Mouse (Mus musculus): ENCODE measurements around the gene Cnot6l. TPM values are rescaled to one million over a fixed set of nuclear protein-coding genes. Genes with fewer than 3 reads are reported as not detected.

The Cnot6l gene
- 29.5 and 30.6 TPM in 2 replicates for polyA plus RNA-seq (2015; fragmentation: Nextera tagmentation; extraction: Ambion mirVana)

DNA sequence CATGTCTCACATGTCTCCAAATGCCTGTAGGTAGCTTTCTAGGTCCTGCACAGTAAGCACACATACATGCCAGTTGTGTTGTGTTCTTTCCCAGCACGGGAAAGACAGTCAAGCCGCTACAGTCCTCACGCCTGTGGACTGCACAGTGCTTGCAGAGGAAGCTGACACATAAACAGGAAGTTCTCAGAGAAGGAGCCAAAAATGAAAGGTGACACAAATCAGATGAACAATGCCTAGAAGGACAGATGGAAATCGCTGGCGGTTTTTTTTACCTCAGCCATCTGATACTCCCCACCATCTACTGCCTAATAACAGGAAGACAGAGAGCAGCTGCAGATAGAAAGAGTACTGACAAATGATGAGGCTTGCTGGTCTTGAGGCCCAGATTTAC, at the start of gene Cnot6l:
TSS of gene Cnot6l (minus strand) at position 151 of the 391 bp plus-strand sequence.
- DNase-seq (ENCODE audit: low spot score) (peak; percentile 75), ATAC-seq (peak; percentile 37)
- H3K27ac ChIP-seq (ENCODE audit: low read length) = peak within 1 kb of the TSS; percentile 99
- H3K27me3 ChIP-seq (replicated peaks; ENCODE audit: insufficient read depth, low read length) = no peaks in the 10 kb centered on the region
- H3K9ac ChIP-seq (replicated peaks; ENCODE audit: low read depth) = peak within 1 kb of the TSS; percentile 57; the same call in 1 of the 2 replicates
- 18% methylated on average over 5 of the region's 5 CpGs for WGBS
- TF ChIP-seq EP300 (IDR thresholded peaks at IDR 0.05) (peak; percentile 95), CTCF (IDR thresholded peaks at IDR 0.05) (no peak)
- peak within 1 kb of the TSS; percentile 100 for H3K4me3 ChIP-seq (ENCODE audit: low read depth, low read length)
- H3K4me1 ChIP-seq (ENCODE audit: insufficient read depth, low read depth, low read length) = peaks cover 2% of the 10 kb centered on the region; the same call in 1 of the 2 replicates
- H3K9me3 ChIP-seq (ENCODE audit: low read length) = no peaks in the 10 kb centered on the region
- H3K36me3 ChIP-seq (ENCODE audit: insufficient read depth, low read length) = no peaks in the 10 kb centered on the region
- peak within 1 kb of the TSS; percentile 89 for H3K4me2 ChIP-seq (replicated peaks; ENCODE audit: low read depth, low read length)

DNA sequence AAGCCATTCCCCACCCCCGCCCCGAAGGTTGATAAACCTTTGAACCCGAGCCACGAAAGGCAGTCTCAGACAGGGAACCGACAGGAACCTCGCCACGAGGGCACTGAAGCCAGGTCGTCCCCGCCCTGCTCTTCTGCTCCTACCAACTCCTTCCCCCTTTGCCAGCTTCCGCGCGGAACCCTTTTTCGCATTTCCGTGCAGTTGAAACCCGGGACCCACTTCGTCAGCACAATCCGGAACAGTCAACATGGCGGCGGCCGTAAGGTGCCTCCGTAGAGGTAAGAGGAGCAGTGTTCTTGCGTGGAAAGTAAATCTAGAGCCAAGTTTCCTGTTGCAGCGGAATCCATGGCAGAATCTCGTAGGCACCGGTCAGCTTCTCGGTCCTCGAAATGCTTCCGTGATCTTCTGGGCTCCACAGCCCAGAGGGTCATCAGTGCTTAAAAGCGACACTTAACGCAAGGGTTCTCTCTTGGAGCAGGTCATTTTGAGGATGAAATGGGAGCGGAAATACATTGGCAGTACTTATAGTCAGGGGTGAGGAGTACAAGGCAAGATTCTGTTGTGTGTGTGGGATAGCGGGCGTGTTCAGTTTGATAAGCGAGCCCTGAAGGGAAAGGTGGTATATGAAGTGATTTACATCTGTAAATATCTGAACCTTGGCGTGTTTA, 46.1 kb upstream of the Cnot6l start:
- H3K4me1 ChIP-seq (ENCODE audit: insufficient read depth, low read depth, low read length) = peaks cover 10% of the 10 kb centered on the region; the same call in 1 of the 2 replicates
- H3K9ac ChIP-seq (replicated peaks; ENCODE audit: low read depth) = peak overlapping the region; percentile 64
- H3K4me3 ChIP-seq (ENCODE audit: low read depth, low read length) = peak overlapping the region; percentile 73
- H3K27me3 ChIP-seq (replicated peaks; ENCODE audit: insufficient read depth, low read length) = no peaks in the 10 kb centered on the region
- H3K9me3 ChIP-seq (ENCODE audit: low read length) = no peaks in the 10 kb centered on the region
- H3K27ac ChIP-seq (ENCODE audit: low read length) = peak overlapping the region; percentile 90
- TF ChIP-seq EP300 (IDR thresholded peaks at IDR 0.05) (peak; percentile 58), CTCF (IDR thresholded peaks at IDR 0.05) (no peak)
- H3K4me2 ChIP-seq (replicated peaks; ENCODE audit: low read depth, low read length) = peak overlapping the region; percentile 76
- under 1% methylated on average over 35 of the region's 35 CpGs for WGBS
- ATAC-seq (peak; percentile 96), DNase-seq (ENCODE audit: low spot score) (peak; percentile 96)
- peaks cover 5% of the 10 kb centered on the region; the same call in 1 of the 2 replicates for H3K36me3 ChIP-seq (ENCODE audit: insufficient read depth, low read length)

DNA sequence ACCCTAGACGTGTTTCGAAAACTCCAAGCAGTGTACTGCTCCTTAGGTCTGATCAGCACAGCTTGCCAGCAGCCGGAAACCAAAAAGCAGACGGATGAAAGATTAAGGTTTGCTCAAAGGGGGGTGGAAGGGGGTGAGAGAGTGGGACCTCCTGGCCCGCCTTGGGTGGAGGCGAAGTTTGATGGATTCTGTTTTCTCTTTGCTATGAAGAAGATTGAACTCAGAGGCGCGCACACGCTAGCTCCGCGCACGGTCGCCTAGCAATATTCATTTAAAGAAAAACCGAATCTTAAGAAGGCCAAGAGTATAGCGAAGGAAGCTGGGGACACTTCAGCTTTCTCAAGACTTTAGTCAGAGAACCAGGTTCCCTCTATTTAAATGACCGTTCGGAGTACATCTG, 45.5 kb upstream of the Cnot6l start, which contains the start of gene Mrpl1:
TSS of gene Mrpl1 (plus strand) at position 35 of the 400 bp plus-strand sequence.
- under 1% methylated on average over 17 of the region's 17 CpGs for WGBS
- peak within 1 kb of the TSS; percentile 64 for H3K9ac ChIP-seq (replicated peaks; ENCODE audit: low read depth)
- peak within 1 kb of the TSS; percentile 90 for H3K27ac ChIP-seq (ENCODE audit: low read length)
- H3K36me3 ChIP-seq (ENCODE audit: insufficient read depth, low read length) = peaks cover 5% of the 10 kb centered on the region; the same call in 1 of the 2 replicates
- peak; percentile 72 for DNase-seq (ENCODE audit: low spot score)
- no peak for TF ChIP-seq EP300 (IDR thresholded peaks at IDR 0.05)
- no peak for TF ChIP-seq CTCF (IDR thresholded peaks at IDR 0.05)
- peak; percentile 64 for ATAC-seq
- no peaks in the 10 kb centered on the region for H3K27me3 ChIP-seq (replicated peaks; ENCODE audit: insufficient read depth, low read length)
- H3K4me2 ChIP-seq (replicated peaks; ENCODE audit: low read depth, low read length) = peak within 1 kb of the TSS; percentile 76
- H3K4me3 ChIP-seq (ENCODE audit: low read depth, low read length) = peak within 1 kb of the TSS; percentile 73
- H3K4me1 ChIP-seq (ENCODE audit: insufficient read depth, low read depth, low read length) = peaks cover 10% of the 10 kb centered on the region; the same call in 1 of the 2 replicates
- H3K9me3 ChIP-seq (ENCODE audit: low read length) = no peaks in the 10 kb centered on the region

DNA sequence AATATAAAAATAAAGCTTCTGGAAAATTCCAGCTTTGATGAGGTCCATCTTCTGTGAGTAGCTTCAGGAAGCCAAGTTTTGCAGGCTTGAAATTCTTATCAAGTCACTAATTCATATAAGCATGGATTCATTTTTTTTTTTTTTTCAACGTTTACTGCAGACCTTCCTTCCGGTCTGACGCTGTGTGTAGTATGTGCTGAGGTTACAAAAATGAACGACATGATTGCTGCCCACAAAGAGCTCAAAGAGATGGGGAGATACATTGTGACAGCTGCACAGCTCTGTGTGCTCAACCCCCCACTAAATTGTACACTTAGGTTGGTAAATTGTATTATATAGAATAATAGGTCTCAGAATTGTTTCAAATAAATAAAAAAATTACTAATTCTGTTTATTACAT, 44.6 kb upstream of the Cnot6l start:
- no peaks in the 10 kb centered on the region for H3K27me3 ChIP-seq (replicated peaks; ENCODE audit: insufficient read depth, low read length)
- no peaks in the 10 kb centered on the region for H3K36me3 ChIP-seq (ENCODE audit: insufficient read depth, low read length)
- ATAC-seq (no peak), DNase-seq (ENCODE audit: low spot score) (peak; percentile 23)
- H3K4me1 ChIP-seq (ENCODE audit: insufficient read depth, low read depth, low read length) = peaks cover 10% of the 10 kb centered on the region; the same call in 1 of the 2 replicates
- no peaks in the 10 kb centered on the region for H3K9me3 ChIP-seq (ENCODE audit: low read length)
- peak overlapping the region; percentile 90; the same call in 1 of the 2 replicates for H3K27ac ChIP-seq (ENCODE audit: low read length)
- WGBS = 11% methylated on average over 4 of the region's 4 CpGs
- H3K9ac ChIP-seq (replicated peaks; ENCODE audit: low read depth) = no peak overlapping the region
- H3K4me3 ChIP-seq (ENCODE audit: low read depth, low read length) = no peak overlapping the region
- TF ChIP-seq CTCF (IDR thresholded peaks at IDR 0.05) = no peak
- no peak for TF ChIP-seq EP300 (IDR thresholded peaks at IDR 0.05)
- H3K4me2 ChIP-seq (replicated peaks; ENCODE audit: low read depth, low read length) = peak overlapping the region; percentile 76

DNA sequence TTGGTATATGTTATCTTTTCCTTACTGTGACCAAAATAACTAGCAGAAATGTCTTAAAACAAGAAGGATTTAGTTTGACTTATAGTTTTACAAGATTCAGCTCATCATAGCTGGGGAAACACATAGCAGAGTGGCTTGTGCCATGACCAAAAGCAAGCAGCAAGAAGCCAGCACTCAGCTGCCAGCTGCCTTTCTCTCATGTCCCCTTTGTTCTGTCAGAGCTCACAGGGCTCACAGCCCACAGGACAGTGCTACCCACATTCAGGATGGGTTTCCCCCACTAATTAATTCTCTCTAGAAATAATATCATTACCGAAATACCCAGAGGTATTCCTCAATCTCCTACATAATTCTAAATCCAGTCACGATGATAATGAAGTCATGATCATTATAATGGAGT, 43.6 kb upstream of the Cnot6l start:
- no peak for ATAC-seq
- no peak for DNase-seq (ENCODE audit: low spot score)
- no peaks in the 10 kb centered on the region for H3K36me3 ChIP-seq (ENCODE audit: insufficient read depth, low read length)
- TF ChIP-seq EP300 (IDR thresholded peaks at IDR 0.05) = no peak
- TF ChIP-seq CTCF (IDR thresholded peaks at IDR 0.05) = no peak
- no peak overlapping the region for H3K27ac ChIP-seq (ENCODE audit: low read length)
- peaks cover 10% of the 10 kb centered on the region; the same call in 1 of the 2 replicates for H3K4me1 ChIP-seq (ENCODE audit: insufficient read depth, low read depth, low read length)
- no peak overlapping the region for H3K4me3 ChIP-seq (ENCODE audit: low read depth, low read length)
- no peak overlapping the region for H3K9ac ChIP-seq (replicated peaks; ENCODE audit: low read depth)
- WGBS = 90% methylated on average over 2 of the region's 2 CpGs
- no peaks in the 10 kb centered on the region for H3K9me3 ChIP-seq (ENCODE audit: low read length)
- no peaks in the 10 kb centered on the region for H3K27me3 ChIP-seq (replicated peaks; ENCODE audit: insufficient read depth, low read length)
- no peak overlapping the region for H3K4me2 ChIP-seq (replicated peaks; ENCODE audit: low read depth, low read length)

DNA sequence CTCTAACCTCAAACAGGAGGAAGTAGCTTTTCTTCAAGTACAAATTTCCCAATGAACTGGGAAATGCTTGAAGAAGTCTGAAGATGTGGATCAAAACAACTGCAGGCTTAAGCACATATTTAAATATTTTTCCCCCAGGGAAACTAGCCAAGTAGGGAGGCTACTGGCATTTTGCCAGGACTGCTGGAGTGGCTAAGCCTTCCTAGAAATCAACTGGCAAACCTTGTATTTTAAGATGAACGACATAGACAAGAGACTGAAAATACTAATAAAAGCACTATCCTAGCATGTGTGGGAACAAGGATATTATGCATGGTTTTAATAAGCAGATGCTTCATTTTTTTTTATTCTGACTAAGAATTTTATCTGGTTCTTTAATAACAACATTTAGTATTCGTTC, 42.9 kb upstream of the Cnot6l start:
- ATAC-seq (0 out of 2 replicates have a peak, but pooled peaks have one; percentile 14), DNase-seq (ENCODE audit: low spot score) (peak; percentile 88)
- H3K27ac ChIP-seq (ENCODE audit: low read length) = no peak overlapping the region
- WGBS = 12% methylated on average over 2 of the region's 2 CpGs
- peaks cover 10% of the 10 kb centered on the region; the same call in 1 of the 2 replicates for H3K4me1 ChIP-seq (ENCODE audit: insufficient read depth, low read depth, low read length)
- H3K9me3 ChIP-seq (ENCODE audit: low read length) = no peaks in the 10 kb centered on the region
- H3K4me2 ChIP-seq (replicated peaks; ENCODE audit: low read depth, low read length) = no peak overlapping the region
- TF ChIP-seq CTCF (IDR thresholded peaks at IDR 0.05) (no peak), EP300 (IDR thresholded peaks at IDR 0.05) (peak; percentile 76)
- H3K27me3 ChIP-seq (replicated peaks; ENCODE audit: insufficient read depth, low read length) = no peaks in the 10 kb centered on the region
- no peaks in the 10 kb centered on the region for H3K36me3 ChIP-seq (ENCODE audit: insufficient read depth, low read length)
- H3K9ac ChIP-seq (replicated peaks; ENCODE audit: low read depth) = no peak overlapping the region
- no peak overlapping the region for H3K4me3 ChIP-seq (ENCODE audit: low read depth, low read length)

Measured in lung, postnatal 0 days (tissue).